Mouse (Mus musculus) limb, embryonic 11.5 days (tissue): Measurements from ENCODE around the gene Trib2. TPM values are rescaled to one million over a fixed set of nuclear protein-coding genes. Genes with fewer than 3 reads are reported as not detected.

Experiments
- ATAC-seq: fragments of 200-750 bp; cut with Nextera tagmentation; 2 replicates; pipeline ENCODE4 v1.8.0; 2017; ENCODE audit warnings: low read depth; ENCODE audit not compliant: insufficient number of reproducible peaks, low FRiP score, low TSS enrichment
- DNase-seq: peaks from one replicate; pipeline ENCODE4 v3.0.0-alpha.2; 2015; ENCODE audit warnings: low spot score
- H3K27ac ChIP-seq: fragments of 300-500 bp; sonication (generic); replicated peaks from 2 replicates; pipeline ENCODE4 v1.5.1; 2014; ENCODE audit warnings: low read depth, mild to moderate bottlenecking, low read length
- H3K27me3 ChIP-seq: fragments of 300-500 bp; sonication (generic); 2 replicates; pipeline ENCODE4 v1.6.1; 2014; ENCODE audit warnings: mild to moderate bottlenecking, low read length, mixed read lengths; ENCODE audit not compliant: control insufficient read depth, insufficient read depth
- H3K36me3 ChIP-seq: fragments of 300-500 bp; sonication (generic); 2 replicates; pipeline ENCODE4 v1.6.1; 2014; ENCODE audit warnings: mild to moderate bottlenecking, low read length, moderate library complexity, mixed read lengths; ENCODE audit not compliant: control insufficient read depth, insufficient read depth
- H3K4me1 ChIP-seq: fragments of 300-500 bp; sonication (generic); 2 replicates; pipeline ENCODE4 v1.6.1; 2014; ENCODE audit warnings: low read length, mixed read lengths; ENCODE audit not compliant: control insufficient read depth, insufficient read depth
- H3K4me2 ChIP-seq: fragments of 300-500 bp; sonication (generic); 2 replicates; pipeline ENCODE4 v1.6.1; 2014; ENCODE audit warnings: low read depth, mild to moderate bottlenecking, moderate library complexity; ENCODE audit not compliant: severe bottlenecking
- H3K4me3 ChIP-seq: fragments of 300-500 bp; sonication (generic); 2 replicates; pipeline ENCODE4 v1.5.1; 2014; ENCODE audit warnings: low read depth, low read length
- H3K9ac ChIP-seq: fragments of 300-500 bp; sonication (generic); 2 replicates; pipeline ENCODE4 v1.6.1; 2014; ENCODE audit warnings: mild to moderate bottlenecking, low read length
- H3K9me3 ChIP-seq: fragments of 300-500 bp; sonication (generic); 2 replicates; pipeline ENCODE4 v1.6.1; 2016; ENCODE audit warnings: low read length; ENCODE audit not compliant: control insufficient read depth
- WGBS: fragments of 180-500 bp; shearing (Covaris S2); extraction: QIAGEN DNeasy Blood & Tissue Kit; methylation state at CpG from one replicate; pipeline ENCODE4 v1.1.7; 2014; 5-methylcytosine and 5-hydroxymethylcytosine counted together
- microRNA-seq: library from miRNA; unstranded; fragments of <30 nt; microRNA quantifications from one replicate; pipeline ENCODE4, GENCODE M21; 2016
- polyA plus RNA-seq: library from polyadenylated mRNA; unstranded; fragments of >200 nt; fragmentation: Nextera tagmentation; extraction: Ambion mirVana; gene quantifications from 2 replicates; pipeline ENCODE4 v1.2.1, GENCODE M21; 2014

The Trib2 gene
- polyA plus RNA-seq, 1 experiment from 2014 or later: 56.2 TPM

DNA sequence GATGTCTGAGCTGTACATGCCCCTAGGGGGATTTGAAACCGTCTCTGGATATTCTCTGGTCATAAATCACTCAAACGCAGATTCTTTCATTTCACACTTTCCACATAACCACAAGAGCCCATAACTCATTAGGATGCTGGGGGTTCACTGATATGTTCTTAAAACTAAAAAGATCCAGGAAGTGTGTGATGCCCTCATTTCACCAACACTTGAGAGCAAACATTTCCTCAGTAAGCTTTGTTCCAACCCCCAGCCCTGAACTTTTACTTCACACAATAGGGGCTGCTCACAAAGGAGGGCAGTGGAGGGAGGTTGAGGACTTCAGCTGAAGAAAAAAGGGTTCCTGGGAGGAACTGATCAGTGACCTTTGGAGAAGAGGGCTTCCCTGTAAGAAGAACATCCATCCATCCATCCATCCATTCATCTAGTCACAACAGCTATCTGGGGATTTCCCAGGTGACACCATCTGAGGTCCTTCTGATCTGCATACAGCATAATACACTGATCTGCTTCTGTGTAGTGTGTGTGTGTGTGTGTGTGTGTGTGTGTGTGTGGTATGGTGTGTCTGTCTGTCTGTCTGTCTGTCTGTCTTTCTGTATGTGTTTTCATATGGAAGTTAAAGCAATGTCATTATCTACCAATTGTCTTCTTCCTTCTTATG is 61.6 kb downstream of the Trib2 start:
- H3K36me3 ChIP-seq: no peaks in the 10 kb centered on the region
- no peak overlapping the region for H3K27ac ChIP-seq
- H3K9me3 ChIP-seq: no peaks in the 10 kb centered on the region
- no peak overlapping the region for H3K4me3 ChIP-seq
- no peaks in the 10 kb centered on the region for H3K4me1 ChIP-seq
- H3K4me2 ChIP-seq: no peak overlapping the region
- no peak for DNase-seq
- WGBS: 49% methylated on average over 2 of the region's 2 CpGs
- no peak overlapping the region for H3K9ac ChIP-seq
- no peak for ATAC-seq
- H3K27me3 ChIP-seq: no peaks in the 10 kb centered on the region

DNA sequence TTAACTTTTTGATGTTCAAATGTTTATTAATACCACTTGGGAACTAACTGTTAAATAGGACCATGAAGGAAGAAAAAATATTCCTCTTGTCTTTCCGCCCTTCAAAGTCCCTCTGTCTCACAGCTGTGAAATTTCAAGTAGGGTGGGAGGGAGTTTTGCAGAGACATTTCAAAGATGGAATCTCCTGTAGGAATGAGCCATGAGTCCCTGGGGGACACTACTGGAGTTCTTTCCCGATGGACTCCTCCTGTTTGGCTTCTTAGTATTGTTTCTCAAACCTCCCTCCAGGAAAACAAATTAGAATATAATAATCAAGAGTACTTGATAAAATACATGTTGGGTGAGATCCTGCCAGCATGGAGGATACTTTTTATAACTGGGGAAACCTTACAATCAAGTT is 62.1 kb downstream of the Trib2 start:
- no peak for ATAC-seq
- H3K9me3 ChIP-seq: no peaks in the 10 kb centered on the region
- H3K4me2 ChIP-seq: no peak overlapping the region
- H3K27me3 ChIP-seq: no peaks in the 10 kb centered on the region
- H3K9ac ChIP-seq: no peak overlapping the region
- no peaks in the 10 kb centered on the region for H3K4me1 ChIP-seq
- no peak for DNase-seq
- H3K27ac ChIP-seq: no peak overlapping the region
- WGBS: 72% methylated on average over 2 of the region's 2 CpGs
- H3K36me3 ChIP-seq: no peaks in the 10 kb centered on the region
- H3K4me3 ChIP-seq: no peak overlapping the region

DNA sequence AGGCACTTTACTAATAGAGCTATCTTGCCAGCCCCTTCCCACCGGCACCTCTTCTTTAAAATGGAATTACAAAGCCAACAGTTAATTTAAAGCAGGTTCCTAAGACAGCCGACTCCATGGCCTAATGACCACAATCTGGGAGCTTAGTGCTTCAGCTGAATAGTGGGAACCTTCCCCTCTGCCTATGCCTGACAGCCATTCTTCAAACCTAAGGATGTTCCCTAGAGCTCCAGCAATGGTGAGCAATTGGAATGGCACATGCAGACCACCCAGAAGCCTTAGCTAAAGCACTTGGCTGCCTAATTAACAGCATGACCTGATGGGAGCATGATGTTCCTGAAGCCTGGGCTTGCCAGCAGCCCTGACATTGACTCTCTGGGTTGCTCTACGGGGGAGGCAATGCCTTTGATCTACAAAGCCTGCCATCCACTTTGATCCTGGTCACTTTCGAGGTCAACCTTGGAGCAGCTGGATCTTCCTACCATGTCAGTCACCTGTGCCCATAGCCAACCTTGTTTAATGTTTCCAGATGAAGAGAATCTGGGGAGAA is 67.0 kb downstream of the Trib2 start:
- no peaks in the 10 kb centered on the region for H3K27me3 ChIP-seq
- 8% methylated on average over 4 of the region's 4 CpGs for WGBS
- H3K4me1 ChIP-seq: no peaks in the 10 kb centered on the region
- ATAC-seq (no peak), DNase-seq (peak; percentile 29)
- no peak overlapping the region for H3K4me2 ChIP-seq
- no peak overlapping the region for H3K27ac ChIP-seq
- no peaks in the 10 kb centered on the region for H3K9me3 ChIP-seq
- H3K9ac ChIP-seq: no peak overlapping the region
- H3K4me3 ChIP-seq: no peak overlapping the region
- H3K36me3 ChIP-seq: no peaks in the 10 kb centered on the region

DNA sequence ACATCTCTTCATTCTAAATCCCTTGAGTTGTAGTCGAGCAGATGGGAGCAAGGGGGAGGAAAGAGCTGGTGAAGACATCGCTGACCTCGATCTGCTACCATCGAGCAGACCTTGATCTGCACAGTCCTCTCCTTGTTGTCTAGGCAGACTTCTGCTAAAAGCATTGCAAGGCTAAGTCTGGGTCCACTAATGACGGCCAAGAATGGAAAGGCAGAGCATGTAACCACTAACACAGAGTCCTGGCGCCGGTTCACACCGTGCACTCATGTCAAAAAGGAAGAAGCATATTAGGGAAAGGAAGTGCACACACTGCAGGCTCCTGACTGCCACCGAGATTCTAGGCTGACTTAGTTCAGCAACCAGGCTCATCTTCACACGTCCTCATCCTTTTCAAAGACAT is 71.0 kb downstream of the Trib2 start:
- no peaks in the 10 kb centered on the region for H3K27me3 ChIP-seq
- DNase-seq (no peak), ATAC-seq (no peak)
- WGBS: 80% methylated on average over 10 of the region's 10 CpGs
- no peak overlapping the region for H3K4me3 ChIP-seq
- H3K4me2 ChIP-seq: no peak overlapping the region
- H3K4me1 ChIP-seq: no peaks in the 10 kb centered on the region
- H3K9me3 ChIP-seq: no peaks in the 10 kb centered on the region
- H3K9ac ChIP-seq: no peak overlapping the region
- H3K36me3 ChIP-seq: no peaks in the 10 kb centered on the region
- H3K27ac ChIP-seq: no peak overlapping the region

Small RNA genes lying within 50 kb of the gene (microRNA-seq; reads per million reads assigned to microRNA genes)
- gene Mir6387: not detected
